Mouse (Mus musculus) embryo, embryonic 10.5 days (tissue): ENCODE data around the gene Dnm1l.
"Not testable (repeated sequence)": the region's sequence is repeated elsewhere in the genome, so short reads cannot be mapped to it uniquely, and the experiment has no call there.

Source experiments
- DNase-seq: peaks from one replicate; pipeline ENCODE4 v3.0.0-alpha.2; 2015; ENCODE audit warnings: low spot score

Gene Dnm1l

GRCm38 (mm10) chr16:16358481-16359100, at the start of gene Dnm1l:
Dnm1l (minus strand) TSS chr16:16358959.
- peak; percentile 93 for DNase-seq

GRCm38 (mm10) chr16:16367217-16367616, 8.5 kb upstream of the Dnm1l start:
- not testable (repeated sequence) for DNase-seq

- DNase-seq = not testable (repeated sequence)
Measured at GRCm38 (mm10) chr16:16359101-16359482, 333 bp upstream of the Dnm1l start.

GRCm38 (mm10) chr16:16357908-16358307, 851 bp downstream of the Dnm1l start:
- DNase-seq = peak; percentile 56

- no peak for DNase-seq
Measured at GRCm38 (mm10) chr16:16346420-16346819, 12.3 kb downstream of the Dnm1l start.

- no peak for DNase-seq
Measured at GRCm38 (mm10) chr16:16325775-16326336, 32.9 kb downstream of the Dnm1l start.

GRCm38 (mm10) chr16:16311319-16311718, 47.4 kb downstream of the Dnm1l start:
- DNase-seq = no peak

- peak; percentile 62 for DNase-seq
Measured at GRCm38 (mm10) chr16:16303888-16304287, 54.9 kb downstream of the Dnm1l start.

- peak; percentile 69 for DNase-seq
Measured at GRCm38 (mm10) chr16:16303138-16303827, 55.5 kb downstream of the Dnm1l start.

- peak; percentile 93 for DNase-seq
Measured at GRCm38 (mm10) chr16:16302369-16303137, 56.2 kb downstream of the Dnm1l start, which contains the start of gene Yars2. Yars2 (plus strand) TSS chr16:16302965.

GRCm38 (mm10) chr16:16273752-16274151, 85.0 kb downstream of the Dnm1l start:
- no peak for DNase-seq

- peak; percentile 14 for DNase-seq
Measured at GRCm38 (mm10) chr16:16272978-16273377, 85.8 kb downstream of the Dnm1l start.

GRCm38 (mm10) chr16:16262436-16262835, 96.3 kb downstream of the Dnm1l start:
- DNase-seq = no peak
